Mouse (Mus musculus) heart, embryonic 16.5 days (tissue): ENCODE data around the gene Zfyve21. TPM values are rescaled to one million over a fixed set of nuclear protein-coding genes. Genes with fewer than 3 reads are reported as not detected.

ENCODE experiments used
- ATAC-seq: fragments of 200-750 bp; cut with Nextera tagmentation; replicated peaks from 2 replicates; pipeline ENCODE4 v1.8.0; 2017; ENCODE audit warnings: moderate number of reproducible peaks; ENCODE audit not compliant: insufficient read depth, low FRiP score; ENCODE audit errors: extremely low read depth
- H3K27ac ChIP-seq: fragments of 300-500 bp; sonication (generic); 2 replicates; pipeline ENCODE4 v1.5.1; 2014; ENCODE audit warnings: mild to moderate bottlenecking, low read length, control low read depth, moderate library complexity
- H3K27me3 ChIP-seq: fragments of 300-500 bp; sonication (generic); 2 replicates; pipeline ENCODE4 v1.6.1; 2014; ENCODE audit warnings: low read length, mixed read lengths; ENCODE audit not compliant: control insufficient read depth, insufficient read depth
- H3K36me3 ChIP-seq: fragments of 300-500 bp; sonication (generic); 2 replicates; pipeline ENCODE4 v1.6.1; 2014; ENCODE audit not compliant: control insufficient read depth, insufficient read depth
- H3K4me1 ChIP-seq: fragments of 300-500 bp; sonication (generic); 2 replicates; pipeline ENCODE4 v1.6.1; 2014; ENCODE audit warnings: low read length, mixed read lengths; ENCODE audit not compliant: control insufficient read depth, insufficient read depth
- H3K4me2 ChIP-seq: fragments of 300-500 bp; sonication (generic); 2 replicates; pipeline ENCODE4 v1.6.1; 2014; ENCODE audit warnings: low read depth, mild to moderate bottlenecking, control low read depth, low read length
- H3K4me3 ChIP-seq: fragments of 300-500 bp; sonication (generic); 2 replicates; pipeline ENCODE4 v1.5.1; 2014; ENCODE audit warnings: mild to moderate bottlenecking, control low read depth, low read length
- H3K9ac ChIP-seq: fragments of 300-500 bp; sonication (generic); 2 replicates; pipeline ENCODE4 v1.6.1; 2014; ENCODE audit warnings: low read length, control low read depth
- H3K9me3 ChIP-seq: fragments of 300-500 bp; sonication (generic); replicated peaks from 2 replicates; pipeline ENCODE4 v1.6.1; 2016; ENCODE audit warnings: low read length; ENCODE audit not compliant: control insufficient read depth
- WGBS: fragments of 180-500 bp; shearing (Covaris S2); extraction: QIAGEN DNeasy Blood & Tissue Kit; methylation state at CpG from one replicate; pipeline ENCODE4 v1.1.7; 2014; 5-methylcytosine and 5-hydroxymethylcytosine counted together
- polyA plus RNA-seq: library from polyadenylated mRNA; unstranded; fragments of >200 nt; fragmentation: Nextera tagmentation; extraction: Ambion mirVana; gene quantifications from 2 replicates; pipeline ENCODE4 v1.2.1, GENCODE M21; 2015

Zfyve21 gene
- polyA plus RNA-seq, 1 experiment from 2014 or later = 124 TPM

- no peak for ATAC-seq
- Histone ChIP-seq H3K4me3 (no peak overlapping the region), H3K9ac (no peak overlapping the region), H3K4me1 (peaks cover 2% of the 10 kb centered on the region; the same call in 1 of the 2 replicates), H3K36me3 (peaks cover 12% of the 10 kb centered on the region; the same call in 1 of the 2 replicates), H3K9me3 (no peaks in the 10 kb centered on the region), H3K27me3 (no peaks in the 10 kb centered on the region), H3K4me2 (no peak overlapping the region), H3K27ac (no peak overlapping the region)
- 90% methylated on average over 7 of the region's 7 CpGs for WGBS
Observed at GRCm38 (mm10) chr12:111870811-111871210, 56.8 kb downstream of the Zfyve21 start.

- Histone ChIP-seq H3K27ac (no peak overlapping the region), H3K36me3 (peaks cover 9% of the 10 kb centered on the region; the same call in 1 of the 2 replicates), H3K9me3 (no peaks in the 10 kb centered on the region), H3K4me1 (peaks cover 3% of the 10 kb centered on the region; the same call in 1 of the 2 replicates), H3K4me3 (no peak overlapping the region), H3K4me2 (no peak overlapping the region), H3K27me3 (no peaks in the 10 kb centered on the region), H3K9ac (no peak overlapping the region)
- WGBS = 81% methylated on average over 5 of the region's 5 CpGs
- no peak for ATAC-seq
Observed at GRCm38 (mm10) chr12:111872079-111872478, 58.1 kb downstream of the Zfyve21 start.

- no peak overlapping the region for H3K9ac ChIP-seq
- peaks cover 2% of the 10 kb centered on the region; the same call in 1 of the 2 replicates for H3K36me3 ChIP-seq
- peaks cover 3% of the 10 kb centered on the region; the same call in 1 of the 2 replicates for H3K4me1 ChIP-seq
- H3K9me3 ChIP-seq = no peaks in the 10 kb centered on the region
- no peaks in the 10 kb centered on the region for H3K27me3 ChIP-seq
- H3K4me2 ChIP-seq = no peak overlapping the region
- H3K27ac ChIP-seq = no peak overlapping the region
- ATAC-seq = no peak
- 79% methylated on average over 1 of the region's 1 CpGs for WGBS
- no peak overlapping the region for H3K4me3 ChIP-seq
Observed at GRCm38 (mm10) chr12:111874601-111875140, 60.7 kb downstream of the Zfyve21 start.

GRCm38 (mm10) chr12:111875499-111875898 is 61.5 kb downstream of the Zfyve21 start:
- ATAC-seq = no peak
- Histone ChIP-seq H3K4me3 (no peak overlapping the region), H3K27ac (no peak overlapping the region), H3K27me3 (no peaks in the 10 kb centered on the region), H3K36me3 (peaks cover 2% of the 10 kb centered on the region; the same call in 1 of the 2 replicates), H3K4me2 (no peak overlapping the region), H3K9me3 (no peaks in the 10 kb centered on the region), H3K4me1 (peaks cover 3% of the 10 kb centered on the region; the same call in 1 of the 2 replicates), H3K9ac (no peak overlapping the region)
- 86% methylated on average over 3 of the region's 3 CpGs for WGBS

- 18% methylated on average over 3 of the region's 3 CpGs for whole genome bisulfite sequencing
- peak; percentile 34 for ATAC-seq
Observed at GRCm38 (mm10) chr12:111878213-111878612, 64.2 kb downstream of the Zfyve21 start.

More at GRCm38 (mm10) chr12:111878213-111878612, 64.2 kb downstream of the Zfyve21 start:
- peaks cover 15% of the 10 kb centered on the region for H3K4me1 ChIP-seq
- no peak overlapping the region for H3K9ac ChIP-seq
- no peak overlapping the region for H3K27ac ChIP-seq
- no peaks in the 10 kb centered on the region for H3K27me3 ChIP-seq
- H3K4me2 ChIP-seq = no peak overlapping the region
- H3K9me3 ChIP-seq = no peaks in the 10 kb centered on the region
- H3K4me3 ChIP-seq = no peak overlapping the region
- no peaks in the 10 kb centered on the region for H3K36me3 ChIP-seq

Other genes with a start within 250 kb of the Zfyve21 start
- gene Mark3, start 239.6 kb upstream of the Zfyve21 start, polyA plus RNA-seq = 25.7 and 28.1 TPM in 2 replicates
- 388 and 414 TPM in 2 replicates for gene Ckb, start 141.8 kb upstream of the Zfyve21 start, polyA plus RNA-seq
- 7.7 and 8.5 TPM in 2 replicates for gene Trmt61a, start 136.1 kb upstream of the Zfyve21 start, polyA plus RNA-seq
- 40.9 and 42.9 TPM in 2 replicates for gene Bag5, start 100.9 kb upstream of the Zfyve21 start, polyA plus RNA-seq
- gene Apopt1, start 100.9 kb upstream of the Zfyve21 start, polyA plus RNA-seq = 40.2 and 43.9 TPM in 2 replicates
- gene Klc1, start 55.3 kb upstream of the Zfyve21 start, polyA plus RNA-seq = 125 and 134 TPM in 2 replicates
- 5.6 and 6.7 TPM in 2 replicates for gene Xrcc3, start 297 bp upstream of the Zfyve21 start, polyA plus RNA-seq
- gene Ppp1r13b, start 93.9 kb downstream of the Zfyve21 start, polyA plus RNA-seq = 11.2 and 13.6 TPM in 2 replicates
- gene Atp5mpl, start 152.8 kb downstream of the Zfyve21 start, polyA plus RNA-seq = 1,449 and 1,610 TPM in 2 replicates
- gene Tdrd9, start 157.4 kb downstream of the Zfyve21 start, polyA plus RNA-seq = 0.16 and 0.19 TPM in 2 replicates
- gene Rd3l, start 167.1 kb downstream of the Zfyve21 start, polyA plus RNA-seq = 0.41 and 0.84 TPM in 2 replicates